ENCODE assay signal across 7 mouse cellular contexts in the genomic region with DNA sequence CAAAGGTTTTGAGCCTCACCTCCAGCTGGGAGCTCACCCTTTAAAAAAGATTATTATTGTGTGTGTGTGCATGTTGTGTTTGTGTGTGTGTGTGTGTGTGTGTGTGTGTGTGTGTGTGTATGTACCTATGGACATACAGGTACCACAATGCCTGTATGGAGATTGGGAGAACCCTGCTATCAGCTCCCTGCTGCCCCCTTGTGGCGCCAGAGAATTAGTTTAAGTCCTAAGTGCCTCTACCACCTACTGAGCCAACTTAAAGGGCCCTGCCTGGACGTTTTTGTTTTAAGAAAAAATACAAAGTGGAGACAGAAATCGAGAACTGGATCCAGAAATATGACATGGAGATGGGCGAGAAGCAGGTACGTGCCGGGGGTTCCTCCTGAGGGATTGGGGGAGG. TPM values are rescaled to one million over a fixed set of nuclear protein-coding genes. Genes with fewer than 3 reads are reported as not detected.
DNase-seq lines count a peak whose midpoint lies in the region; ATAC-seq and TF ChIP-seq lines count a peak whose summit lies in the region.

No protein-coding gene starts in this region.

- H3K9ac ChIP-seq in hindbrain, postnatal 0 days (replicated peaks; ENCODE audit: low read length), result peak overlapping the region; percentile 49
- peak overlapping the region; percentile 45 for H3K9ac ChIP-seq in midbrain, embryonic 11.5 days (ENCODE audit: low read length)

- 2% methylated on average over 6 of the region's 6 CpGs for WGBS in hindbrain, postnatal 0 days
- 4% methylated on average over 6 of the region's 6 CpGs for WGBS in midbrain, embryonic 11.5 days
- 12% methylated on average over 6 of the region's 6 CpGs for WGBS in small intestine, adult 2 months

- no peaks in the 10 kb centered on the region; the same call in 1 of the 2 replicates for H3K36me3 ChIP-seq in hindbrain, postnatal 0 days (ENCODE audit: insufficient read depth, low read length)
- no peaks in the 10 kb centered on the region for H3K36me3 ChIP-seq in midbrain, embryonic 11.5 days (ENCODE audit: control insufficient read depth, insufficient read depth, low read length)
- H3K36me3 ChIP-seq in small intestine, adult 2 months (ENCODE audit: control insufficient read depth, insufficient read depth, low read length), result no peaks in the 10 kb centered on the region

- no peaks in the 10 kb centered on the region for H3K27me3 ChIP-seq in hindbrain, postnatal 0 days (ENCODE audit: insufficient read depth, low read length)
- H3K27me3 ChIP-seq in midbrain, embryonic 11.5 days (ENCODE audit: control insufficient read depth, insufficient read depth, low read length), result no peaks in the 10 kb centered on the region
- H3K27me3 ChIP-seq in small intestine, adult 2 months (ENCODE audit: control insufficient read depth, insufficient read depth, low read length), result no peaks in the 10 kb centered on the region

- peak overlapping the region; percentile 63 for H3K4me2 ChIP-seq in hindbrain, postnatal 0 days (ENCODE audit: low read depth, low read length)
- H3K4me2 ChIP-seq in midbrain, embryonic 11.5 days, result peak overlapping the region; percentile 59

- peaks cover 9% of the 10 kb centered on the region; the same call in 1 of the 2 replicates for H3K4me1 ChIP-seq in hindbrain, postnatal 0 days (ENCODE audit: insufficient read depth, low read length)
- peaks cover 4% of the 10 kb centered on the region; the same call in 1 of the 2 replicates for H3K4me1 ChIP-seq in midbrain, embryonic 11.5 days (ENCODE audit: control insufficient read depth, insufficient read depth, low read length)
- H3K4me1 ChIP-seq in small intestine, adult 2 months (ENCODE audit: control insufficient read depth, insufficient read depth, insufficient read length, low read length), result peaks cover 4% of the 10 kb centered on the region; the same call in 1 of the 2 replicates

- H3K4me3 ChIP-seq in hindbrain, postnatal 0 days (ENCODE audit: low read length), result peak overlapping the region; percentile 35
- peak overlapping the region; percentile 29; the same call in 1 of the 2 replicates for H3K4me3 ChIP-seq in midbrain, embryonic 11.5 days (ENCODE audit: low read depth, low read length)
- peak overlapping the region; percentile 53 for H3K4me3 ChIP-seq in small intestine, adult 2 months (ENCODE audit: low read depth, low read length)

- H3K9me3 ChIP-seq in hindbrain, postnatal 0 days (ENCODE audit: low read length), result no peaks in the 10 kb centered on the region
- H3K9me3 ChIP-seq in midbrain, embryonic 11.5 days (ENCODE audit: control insufficient read depth, low read length), result no peaks in the 10 kb centered on the region

- intact Hi-C loops in left cerebral cortex, postnatal 4 days (cut with DNase I), result loop anchor here (2.0 to 5.0 kb wide), 2 partner anchors 54 to 93 kb away; a partner anchor contains a TSS

- TF ChIP-seq POLR2A in small intestine, adult 2 months (IDR thresholded peaks at IDR 0.05; ENCODE audit: low read depth, low read length), result no peak

- H3K27ac ChIP-seq in hindbrain, postnatal 0 days, result peak overlapping the region; percentile 77; the same call in 1 of the 2 replicates
- H3K27ac ChIP-seq in midbrain, embryonic 11.5 days (ENCODE audit: low read depth, low read length), result no peak overlapping the region
- H3K27ac ChIP-seq in small intestine, adult 2 months (ENCODE audit: insufficient read depth, low read depth, low read length), result no peak overlapping the region

- peak; percentile 89 for TF ChIP-seq CTCF in hindbrain, postnatal 0 days (IDR thresholded peaks at IDR 0.05; ENCODE audit: low read depth)
- peak; percentile 71; the same call in 1 of the 2 replicates for TF ChIP-seq CTCF in small intestine, adult 2 months (IDR thresholded peaks at IDR 0.05; ENCODE audit: extremely low read depth, insufficient read length, insufficient replicate concordance, low read depth, low read length)

- ATAC-seq in hindbrain, postnatal 0 days, result no peak
- peak; percentile 24; the same call in 1 of the 2 replicates for ATAC-seq in midbrain, embryonic 11.5 days (ENCODE audit: low FRiP score)

- peak; percentile 87 for DNase-seq in adipocyte (ENCODE audit: low spot score)
- DNase-seq in cerebellum, postnatal 36 days, result peak; percentile 96 to 98
- peak; percentile 49 to 65 for DNase-seq in gastrocnemius, adult 8-10 months (ENCODE audit: low spot score in 2 of 2)
- DNase-seq in hindbrain, postnatal 0 days (ENCODE audit: low spot score), result peak; percentile 94
- DNase-seq in left cerebral cortex, postnatal 4 days, result peak; percentile 92
- DNase-seq in midbrain, embryonic 11.5 days (ENCODE audit: low spot score, missing footprints), result peak; percentile 98

RNA-seq across cellular contexts. Expression of a gene that starts 7.5 kb away (rescaled TPM):
- 1 to 10 TPM; 4.9 to 8.3 (median 6.4) TPM for total RNA-seq in gastrocnemius, adult 8-10 months (2022)
- 38.0 and 38.6 TPM in 2 replicates for total RNA-seq in hindbrain, postnatal 0 days (2014; rRNA removed)
- 30.1 and 30.4 TPM in 2 replicates for polyA plus RNA-seq in hindbrain, postnatal 0 days (2015; fragmentation: Nextera tagmentation; extraction: Ambion mirVana)
- 10 to 100 TPM; 22.7 to 26.0 TPM for total RNA-seq in left cerebral cortex, postnatal 4 days (2021)
- 7.9 and 8.9 TPM in 2 replicates for polyA plus RNA-seq in midbrain, embryonic 11.5 days (2014; fragmentation: Nextera tagmentation; extraction: Ambion mirVana)
- polyA plus RNA-seq in small intestine, adult 2 months (2012; rRNA removed), result 6.9 and 12.1 TPM in 2 replicates

RNA-seq across cellular contexts. Expression of a gene that starts 7.7 kb away (rescaled TPM):
- total RNA-seq in gastrocnemius, adult 8-10 months (2022), result 10 to 100 TPM; 16.7 to 19.7 (median 17.3) TPM
- total RNA-seq in hindbrain, postnatal 0 days (2014; rRNA removed), result 37.3 and 40.1 TPM in 2 replicates
- 30.8 and 31.9 TPM in 2 replicates for polyA plus RNA-seq in hindbrain, postnatal 0 days (2015; fragmentation: Nextera tagmentation; extraction: Ambion mirVana)
- total RNA-seq in left cerebral cortex, postnatal 4 days (2021), result 10 to 100 TPM; 52.0 to 55.4 TPM
- polyA plus RNA-seq in midbrain, embryonic 11.5 days (2014; fragmentation: Nextera tagmentation; extraction: Ambion mirVana), result 26.4 and 32.2 TPM in 2 replicates
- polyA plus RNA-seq in small intestine, adult 2 months (2012; rRNA removed), result 23.1 and 44.6 TPM in 2 replicates

RNA-seq across cellular contexts. Expression of a gene that starts 16.0 kb away (rescaled TPM):
- not detected for total RNA-seq in gastrocnemius, adult 8-10 months (2022)
- 0.63 and 1.9 TPM in 2 replicates for total RNA-seq in hindbrain, postnatal 0 days (2014; rRNA removed)
- 1.8 and 2.0 TPM in 2 replicates for polyA plus RNA-seq in hindbrain, postnatal 0 days (2015; fragmentation: Nextera tagmentation; extraction: Ambion mirVana)
- total RNA-seq in left cerebral cortex, postnatal 4 days (2021), result under 1 TPM; 0.58 to 0.64 TPM
- polyA plus RNA-seq in midbrain, embryonic 11.5 days (2014; fragmentation: Nextera tagmentation; extraction: Ambion mirVana), result 0.25 and 0.51 TPM in 2 replicates
- 0.15 and 0.25 TPM in 2 replicates for polyA plus RNA-seq in small intestine, adult 2 months (2012; rRNA removed)

RNA-seq across cellular contexts. Expression of a gene that starts 16.4 kb away (rescaled TPM):
- 10 to 100 TPM; 39.3 to 42.7 (median 41.5) TPM for total RNA-seq in gastrocnemius, adult 8-10 months (2022)
- total RNA-seq in hindbrain, postnatal 0 days (2014; rRNA removed), result 24.5 and 30.7 TPM in 2 replicates
- 15.4 and 16.1 TPM in 2 replicates for polyA plus RNA-seq in hindbrain, postnatal 0 days (2015; fragmentation: Nextera tagmentation; extraction: Ambion mirVana)
- total RNA-seq in left cerebral cortex, postnatal 4 days (2021), result 10 to 100 TPM; 42.0 to 44.1 TPM
- 8.6 and 10.8 TPM in 2 replicates for polyA plus RNA-seq in midbrain, embryonic 11.5 days (2014; fragmentation: Nextera tagmentation; extraction: Ambion mirVana)
- polyA plus RNA-seq in small intestine, adult 2 months (2012; rRNA removed), result 48.5 and 115 TPM in 2 replicates

RNA-seq across cellular contexts. Expression of a gene that starts 29.2 kb away (rescaled TPM):
- not detected for total RNA-seq in gastrocnemius, adult 8-10 months (2022)
- total RNA-seq in hindbrain, postnatal 0 days (2014; rRNA removed), result 0.21 and 0.79 TPM in 2 replicates
- 0.26 and 0.86 TPM in 2 replicates for polyA plus RNA-seq in hindbrain, postnatal 0 days (2015; fragmentation: Nextera tagmentation; extraction: Ambion mirVana)
- under 1 TPM in 1 of 2 experiments, not detected in 1; 0.40 TPM for total RNA-seq in left cerebral cortex, postnatal 4 days (2021)
- polyA plus RNA-seq in midbrain, embryonic 11.5 days (2014; fragmentation: Nextera tagmentation; extraction: Ambion mirVana), result not detected in 2 replicates
- not detected in 2 replicates for polyA plus RNA-seq in small intestine, adult 2 months (2012; rRNA removed)
